Mouse (Mus musculus) testis, adult 2 months (tissue): ENCODE data around the gene Ccl3. TPM values are rescaled to one million over a fixed set of nuclear protein-coding genes. Genes with fewer than 3 reads are reported as not detected.

Experiments
- H3K27ac ChIP-seq: fragments of 200-500 bp; 2 replicates; pipeline ENCODE4 v1.5.1; 2012; ENCODE audit warnings: low read depth, low read length; ENCODE audit not compliant: control insufficient read depth, insufficient read depth
- H3K27me3 ChIP-seq: fragments of 200-500 bp; 2 replicates; pipeline ENCODE4 v1.6.1; 2012; ENCODE audit warnings: mild to moderate bottlenecking, low read length, moderate library complexity; ENCODE audit not compliant: control insufficient read depth, insufficient read depth
- H3K36me3 ChIP-seq: fragments of 200-500 bp; 2 replicates; pipeline ENCODE4 v1.6.1; 2012; ENCODE audit warnings: mild to moderate bottlenecking, low read length; ENCODE audit not compliant: control insufficient read depth, insufficient read depth
- H3K4me1 ChIP-seq: fragments of 200-500 bp; 2 replicates; pipeline ENCODE4 v1.6.1; 2012; ENCODE audit warnings: low read length; ENCODE audit not compliant: control insufficient read depth, insufficient read depth
- H3K4me3 ChIP-seq: fragments of 200-500 bp; 2 replicates; pipeline ENCODE4 v1.5.1; 2012; ENCODE audit warnings: low read depth, mild to moderate bottlenecking, low read length, moderate library complexity, mixed read lengths; ENCODE audit not compliant: control insufficient read depth
- CTCF ChIP-seq: fragments of 200-500 bp; IDR thresholded peaks from 2 replicates; pipeline ENCODE4 v1.5.1; 2012; ENCODE audit warnings: low read depth, mild to moderate bottlenecking, inconsistent platforms, low read length, moderate library complexity; ENCODE audit not compliant: control insufficient read depth, insufficient read depth, insufficient replicate concordance
- POLR2A ChIP-seq: fragments of 200-500 bp; IDR thresholded peaks from 2 replicates; pipeline ENCODE4 v1.6.1; 2012; ENCODE audit warnings: low read depth, mild to moderate bottlenecking, inconsistent platforms, low read length, moderate library complexity; ENCODE audit not compliant: control insufficient read depth
- polyA plus RNA-seq: library from polyadenylated mRNA; depleted of rRNA; stranded (reverse); fragments of >200 nt; gene quantifications from 2 replicates; pipeline ENCODE4 v1.2.3, GENCODE M21; 2012

The Ccl3 gene
- polyA plus RNA-seq, 1 experiment, result not detected

GRCm38 (mm10) chr11:83657508-83657907, 8.4 kb upstream of the Ccl3 start:
- no peak overlapping the region for H3K27ac ChIP-seq
- H3K4me3 ChIP-seq, result no peak overlapping the region
- H3K4me1 ChIP-seq, result no peaks in the 10 kb centered on the region
- H3K36me3 ChIP-seq, result no peaks in the 10 kb centered on the region
- no peaks in the 10 kb centered on the region for H3K27me3 ChIP-seq
- TF ChIP-seq CTCF (no peak), POLR2A (no peak)

GRCm38 (mm10) chr11:83654606-83655005, 5.5 kb upstream of the Ccl3 start:
- no peak overlapping the region for H3K4me3 ChIP-seq
- H3K4me1 ChIP-seq, result no peaks in the 10 kb centered on the region
- no peak overlapping the region for H3K27ac ChIP-seq
- TF ChIP-seq POLR2A (no peak), CTCF (no peak)
- no peaks in the 10 kb centered on the region for H3K36me3 ChIP-seq
- no peaks in the 10 kb centered on the region for H3K27me3 ChIP-seq

- Histone ChIP-seq H3K27ac (no peak overlapping the region), H3K36me3 (no peaks in the 10 kb centered on the region), H3K27me3 (no peaks in the 10 kb centered on the region), H3K4me1 (no peaks in the 10 kb centered on the region), H3K4me3 (no peak overlapping the region)
- no peak for TF ChIP-seq CTCF
- no peak for TF ChIP-seq POLR2A
Measured at GRCm38 (mm10) chr11:83646356-83647149, 2.6 kb downstream of the Ccl3 start.

GRCm38 (mm10) chr11:83645521-83645920, 3.6 kb downstream of the Ccl3 start, which contains the start of gene Rpl9-ps1:
TSS of gene Rpl9-ps1 (minus strand) at chr11:83645621.
- no peak for TF ChIP-seq CTCF
- TF ChIP-seq POLR2A, result no peak
- H3K36me3 ChIP-seq, result no peaks in the 10 kb centered on the region
- H3K27ac ChIP-seq, result no peak within 1 kb of the TSS
- no peak within 1 kb of the TSS for H3K4me3 ChIP-seq
- no peaks in the 10 kb centered on the region for H3K4me1 ChIP-seq
- no peaks in the 10 kb centered on the region for H3K27me3 ChIP-seq

GRCm38 (mm10) chr11:83641216-83641615, 7.9 kb downstream of the Ccl3 start:
- Histone ChIP-seq H3K4me3 (no peak overlapping the region), H3K27me3 (no peaks in the 10 kb centered on the region), H3K27ac (no peak overlapping the region), H3K36me3 (no peaks in the 10 kb centered on the region), H3K4me1 (no peaks in the 10 kb centered on the region)
- TF ChIP-seq POLR2A, result no peak
- TF ChIP-seq CTCF, result no peak

- TF ChIP-seq POLR2A, result no peak
- Histone ChIP-seq H3K4me3 (no peak overlapping the region), H3K4me1 (no peaks in the 10 kb centered on the region), H3K27me3 (no peaks in the 10 kb centered on the region), H3K27ac (no peak overlapping the region), H3K36me3 (no peaks in the 10 kb centered on the region)
Measured at GRCm38 (mm10) chr11:83640141-83640540, 9.0 kb downstream of the Ccl3 start.

GRCm38 (mm10) chr11:83639533-83639932, 9.6 kb downstream of the Ccl3 start:
- H3K27me3 ChIP-seq, result no peaks in the 10 kb centered on the region
- TF ChIP-seq CTCF (no peak), POLR2A (no peak)
- no peaks in the 10 kb centered on the region for H3K4me1 ChIP-seq
- no peaks in the 10 kb centered on the region for H3K36me3 ChIP-seq
- H3K4me3 ChIP-seq, result no peak overlapping the region
- H3K27ac ChIP-seq, result no peak overlapping the region
